Mouse (Mus musculus): ENCODE data around the gene Mettl6.

GRCm38 (mm10) chr14:31428211-31429003, 66.4 kb downstream of the Mettl6 start:
- TF ChIP-seq POLR2A (IDR thresholded peaks at IDR 0.05; ENCODE audit: extremely low read depth, insufficient read depth, low read length), result 0 out of 2 replicates have a peak, but pooled peaks have one; percentile 17
- TF ChIP-seq CTCF (IDR thresholded peaks at IDR 0.05; ENCODE audit: extremely low read depth, insufficient read depth, low read length), result no peak
